Mouse (Mus musculus): ENCODE data around the gene Prdx2.

DNA sequence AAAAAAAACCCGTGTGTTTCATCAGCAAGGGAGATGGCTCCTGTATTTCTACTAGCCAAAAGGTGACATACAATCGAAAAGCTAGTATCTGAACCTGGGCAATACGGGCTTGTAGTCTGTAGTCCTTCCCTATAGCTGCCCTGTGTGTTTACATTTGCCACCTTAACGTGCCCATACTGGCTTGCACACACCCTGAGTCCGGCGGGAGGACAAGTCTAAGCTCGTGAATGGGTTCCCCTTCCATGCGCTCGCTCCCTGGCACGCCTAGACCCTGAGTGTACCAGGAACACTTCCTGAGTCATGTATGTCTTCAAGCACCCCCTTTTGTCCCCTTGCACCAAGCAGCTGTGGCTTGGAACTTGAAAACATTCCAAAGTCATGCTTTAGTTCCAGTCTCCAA lies 47.3 kb downstream of the Prdx2 start:
- TF ChIP-seq CTCF (IDR thresholded peaks at IDR 0.05; ENCODE audit: low read depth) (no peak), EP300 (IDR thresholded peaks at IDR 0.05; ENCODE audit: low read depth) (no peak)
